9 mouse cellular contexts compared by ENCODE assay signal in the genomic region with DNA sequence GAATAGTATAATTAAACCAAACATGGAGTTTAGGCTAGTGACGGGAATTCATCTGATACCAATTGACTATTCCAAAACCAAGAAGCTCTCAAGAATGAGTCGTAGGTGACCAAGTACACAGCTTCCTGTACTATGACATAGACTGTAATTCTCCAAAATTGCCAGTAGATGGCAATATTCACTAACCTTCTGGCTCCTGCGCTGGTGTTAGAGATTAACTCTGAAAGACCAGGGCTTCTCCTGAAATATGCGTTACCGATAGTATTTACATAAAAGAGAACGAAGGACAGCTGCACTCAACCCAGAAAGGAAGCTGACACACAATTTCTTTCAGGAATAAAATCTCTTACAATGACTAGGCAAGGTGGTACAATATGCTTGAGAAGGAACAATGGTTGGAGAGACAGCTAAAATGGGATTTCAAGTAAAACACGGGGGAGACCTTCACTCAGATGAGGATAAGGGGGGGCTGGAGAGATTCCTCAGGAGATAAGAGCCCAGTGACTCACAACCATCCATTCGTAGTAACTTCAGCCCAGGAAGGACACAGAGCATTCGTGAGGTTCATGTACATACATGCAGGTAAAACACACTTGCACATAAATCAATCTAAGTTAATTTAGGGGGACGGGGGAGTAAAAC. TPM values are rescaled to one million over a fixed set of nuclear protein-coding genes. Genes with fewer than 3 reads are reported as not detected.
A peak's percentile ranks its signal among the peaks of the same experiment; 100 is the strongest.
DNase-seq lines count a peak whose midpoint lies in the region; ATAC-seq and TF ChIP-seq lines count a peak whose summit lies in the region.
"Had no signal": no experiment of that assay in that cellular context is flagged by ENCODE, and none has a peak within 500 bp of the region (broad histone marks: within the 10 kb centered on the region; RNA-seq: fewer than 3 reads in every experiment).

No protein-coding gene starts in this region.

- peak overlapping the region; percentile 38 for H3K4me2 ChIP-seq in forebrain, embryonic 12.5 days
- peak overlapping the region; percentile 39; the same call in 1 of the 2 replicates for H3K4me2 ChIP-seq in kidney, postnatal 0 days (ENCODE audit: low read length)

- intact Hi-C loops in left cerebral cortex, postnatal 25 days (cut with DNase I), result loop anchor here (1.0 to 5.0 kb wide), 5 partner anchors 45 to 250 kb away; no protein-coding TSS in a partner anchor

- peaks cover 3% of the 10 kb centered on the region; the same call in 1 of the 2 replicates for H3K4me1 ChIP-seq in forebrain, embryonic 12.5 days
- no peaks in the 10 kb centered on the region for H3K4me1 ChIP-seq in kidney, postnatal 0 days (replicated peaks; ENCODE audit: insufficient read depth, low read length)

- peak; percentile 12 to 38 for DNase-seq in left cerebral cortex, postnatal 25 days (ENCODE audit: low spot score in 2 of 2)
- DNase-seq in left cerebral cortex, adult 11 months (ENCODE audit: low spot score), result no peak
- DNase-seq in Patski (ENCODE audit: low read depth, low spot score), result no peak
- peak; percentile 92 for DNase-seq in kidney, postnatal 0 days (ENCODE audit: low spot score)
- no peak for DNase-seq in ovary, postnatal 10 days (ENCODE audit: low spot score)
- DNase-seq in cerebellum, postnatal 4 days (ENCODE audit: low spot score in 2 of 2), result no peak

- H3K27me3 ChIP-seq in Patski, result peaks cover 24% of the 10 kb centered on the region
- 0 out of 2 replicates have a peak, but pooled peaks cover 8% of the 10 kb centered on the region for H3K27me3 ChIP-seq in forebrain, embryonic 12.5 days
- no peaks in the 10 kb centered on the region for H3K27me3 ChIP-seq in kidney, postnatal 0 days (ENCODE audit: insufficient read depth, low read length)

- in situ Hi-C loops in Patski (cut with MboI; ENCODE audit: low pct_unique_long_range_greater_than_20kb), result loop anchor here (5.0 to 10.0 kb wide), 3 partner anchors 45 to 243 kb away; no protein-coding TSS in a partner anchor

- peak; percentile 87 for ATAC-seq in Patski
- peak; percentile 83 for ATAC-seq in forebrain, embryonic 12.5 days (ENCODE audit: low FRiP score)
- ATAC-seq in kidney, postnatal 0 days (replicated peaks; ENCODE audit: low FRiP score, low read depth), result peak; percentile 62; the same call in 1 of the 2 replicates
- peak; percentile 67; the same call in 1 of the 2 replicates for ATAC-seq in monocyte, adult 5-6 weeks (replicated peaks; ENCODE audit: insufficient number of reproducible peaks, low FRiP score, low TSS enrichment, poor library complexity, severe bottlenecking)

- POLR2A ChIA-PET in Patski (lab: Charles Lee), result no interaction called here

- H3K4me3 ChIP-seq in forebrain, embryonic 12.5 days (replicated peaks), result no peak overlapping the region
- no peak overlapping the region for H3K4me3 ChIP-seq in kidney, postnatal 0 days (replicated peaks; ENCODE audit: low read depth, low read length)

- CTCF ChIA-PET in Patski (lab: Charles Lee), result interaction anchor here (0.6 to 9.0 kb wide), 45 partner anchors 12 to 1391 kb away, joined by 3 to 133 read pairs (median 6); a partner anchor contains a TSS

- H3K9me3 ChIP-seq in forebrain, embryonic 12.5 days, result no peaks in the 10 kb centered on the region
- H3K9me3 ChIP-seq in kidney, postnatal 0 days (replicated peaks; ENCODE audit: low read length), result no peaks in the 10 kb centered on the region

- H3K36me3 ChIP-seq in forebrain, embryonic 12.5 days (replicated peaks), result no peaks in the 10 kb centered on the region
- no peaks in the 10 kb centered on the region for H3K36me3 ChIP-seq in kidney, postnatal 0 days (ENCODE audit: insufficient read depth, low read length)

- H3K27ac ChIP-seq in forebrain, embryonic 12.5 days, result no peak overlapping the region
- H3K27ac ChIP-seq in kidney, postnatal 0 days, result no peak overlapping the region

- peak; percentile 76 for TF ChIP-seq CTCF in Patski (IDR thresholded peaks at IDR 0.05)
- peak; percentile 92 for TF ChIP-seq CTCF in kidney, postnatal 0 days (IDR thresholded peaks at IDR 0.05; ENCODE audit: low read depth)

- H3K9ac ChIP-seq in forebrain, embryonic 12.5 days, result no peak overlapping the region
- no peak overlapping the region for H3K9ac ChIP-seq in kidney, postnatal 0 days (ENCODE audit: low read depth, low read length)

- WGBS in forebrain, embryonic 12.5 days, result 12% methylated on average over 10 of the region's 10 CpGs
- 5% methylated on average over 10 of the region's 10 CpGs for WGBS in kidney, postnatal 0 days

RNA-seq across cellular contexts. Expression of a gene that starts 31.4 kb away (rescaled TPM):
- total RNA-seq in left cerebral cortex, postnatal 25 days (2021), result not detected
- not detected for polyA plus RNA-seq in Patski (2021)
- not detected in 2 replicates for polyA plus RNA-seq in forebrain, embryonic 12.5 days (2016; fragmentation: Nextera tagmentation; extraction: Ambion mirVana)
- polyA plus RNA-seq in kidney, postnatal 0 days (2015; fragmentation: Nextera tagmentation; extraction: Ambion mirVana), result 0.04 and 0.05 TPM in 2 replicates
- total RNA-seq in monocyte, adult 5-6 weeks (2017), result not detected in 3 replicates
- total RNA-seq: layer of hippocampus, postnatal 14 days had no signal

RNA-seq across cellular contexts. Expression of a gene that starts 42.5 kb away (rescaled TPM):
- total RNA-seq in left cerebral cortex, postnatal 25 days (2021), result under 1 TPM in 1 of 2 experiments, not detected in 1; 0.02 TPM
- polyA plus RNA-seq in Patski (2021), result not detected
- polyA plus RNA-seq in forebrain, embryonic 12.5 days (2016; fragmentation: Nextera tagmentation; extraction: Ambion mirVana), result not detected in 2 replicates
- polyA plus RNA-seq in kidney, postnatal 0 days (2015; fragmentation: Nextera tagmentation; extraction: Ambion mirVana), result 0.04 and 0.05 TPM in 2 replicates
- total RNA-seq in monocyte, adult 5-6 weeks (2017), result not detected in 3 replicates
- total RNA-seq: layer of hippocampus, postnatal 14 days had no signal

Comparison
In these comparisons a context has a peak if more than half of its experiments do, and no peak if none do; other contexts are left out.
1. DNase-seq: peak in left cerebral cortex, postnatal 25 days (2 of 2) and kidney, postnatal 0 days (single experiment); none in left cerebral cortex, adult 11 months (single experiment), Patski (single experiment), ovary, postnatal 10 days (single experiment) and cerebellum, postnatal 4 days (0 of 2).
2. Peak in every context shown above with its lines, with median percentiles within 50 percentile points of each other: ATAC-seq.